In the genomic region with DNA sequence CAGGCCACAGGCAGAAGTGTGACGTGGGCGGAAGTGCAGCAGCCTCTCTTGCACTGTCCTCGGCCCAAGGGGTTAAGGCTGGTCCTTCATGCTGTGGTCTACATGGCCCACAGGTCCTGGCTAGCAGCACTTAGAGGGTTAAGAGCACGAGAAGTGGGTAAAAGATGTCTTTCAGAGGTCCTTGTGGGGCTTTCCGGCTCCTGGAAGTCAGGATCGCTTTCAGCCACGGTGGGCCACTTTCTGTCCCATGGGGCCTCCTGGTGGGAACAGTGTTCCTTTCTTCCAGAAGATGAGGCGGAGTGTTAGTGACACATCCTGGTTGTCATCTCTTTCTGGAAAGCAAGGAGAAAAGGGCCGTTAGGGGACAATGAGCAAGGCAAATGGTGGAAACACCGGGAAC, we compare ENCODE assay signal across 34 mouse cellular contexts.
"Had no signal": no experiment of that assay in that cellular context is flagged by ENCODE, and none has a peak within 500 bp of the region (broad histone marks: within the 10 kb centered on the region; RNA-seq: fewer than 3 reads in every experiment).

No protein-coding gene starts in this region.

- H3K36me3 ChIP-seq: heart, embryonic 12.5 days; heart, embryonic 13.5 days; heart, embryonic 15.5 days; hindbrain, embryonic 12.5 days; hindbrain, embryonic 13.5 days; hindbrain, embryonic 15.5 days; intestine, embryonic 15.5 days; kidney, embryonic 15.5 days had no signal

- DNase-seq: heart, postnatal 10 days; heart, postnatal 14 days; heart, postnatal 36 days; heart, postnatal 4 days; kidney, adult 11 months; kidney, adult 18-20 months; kidney, adult 2 months; kidney, adult 8-10 months; kidney, adult 9 months; kidney, postnatal 10 days; kidney, postnatal 14 days; kidney, postnatal 25 days; kidney, postnatal 36 days; kidney, postnatal 4 days; layer of hippocampus, adult 9-11 months; layer of hippocampus, postnatal 36 days had no signal

- H3K9ac ChIP-seq: heart, embryonic 12.5 days; heart, embryonic 13.5 days; heart, embryonic 15.5 days; hindbrain, embryonic 12.5 days; hindbrain, embryonic 13.5 days; hindbrain, embryonic 14.5 days; hindbrain, embryonic 15.5 days; intestine, embryonic 15.5 days; kidney, embryonic 15.5 days had no signal

- H3K4me2 ChIP-seq: heart, embryonic 11.5 days; heart, embryonic 12.5 days; heart, embryonic 13.5 days; heart, embryonic 15.5 days; hindbrain, embryonic 12.5 days; hindbrain, embryonic 13.5 days; hindbrain, embryonic 14.5 days; hindbrain, embryonic 15.5 days; intestine, embryonic 15.5 days; kidney, embryonic 15.5 days had no signal

- H3K27me3 ChIP-seq: heart, embryonic 12.5 days; heart, embryonic 13.5 days; hindbrain, embryonic 12.5 days; hindbrain, embryonic 13.5 days; hindbrain, embryonic 15.5 days; intestine, embryonic 15.5 days; kidney, embryonic 15.5 days had no signal

- H3K27ac ChIP-seq: heart, embryonic 13.5 days; heart, embryonic 15.5 days; hindbrain, embryonic 10.5 days; hindbrain, embryonic 12.5 days; hindbrain, embryonic 13.5 days; hindbrain, embryonic 14.5 days; hindbrain, embryonic 15.5 days; hindbrain, postnatal 0 days; intestine, embryonic 15.5 days; kidney, embryonic 15.5 days; kidney, postnatal 0 days; layer of hippocampus, adult 2 months; left cerebral cortex, adult 2 months had no signal

- H3K4me3 ChIP-seq: heart, embryonic 12.5 days; heart, embryonic 13.5 days; heart, embryonic 15.5 days; hindbrain, embryonic 10.5 days; hindbrain, embryonic 12.5 days; hindbrain, embryonic 13.5 days; hindbrain, embryonic 15.5 days; intestine, embryonic 15.5 days; kidney, embryonic 15.5 days; layer of hippocampus, adult 2 months; left cerebral cortex, adult 2 months had no signal

- H3K9me3 ChIP-seq: heart, embryonic 12.5 days; heart, embryonic 13.5 days; heart, embryonic 15.5 days; hindbrain, embryonic 10.5 days; hindbrain, embryonic 12.5 days; hindbrain, embryonic 13.5 days; hindbrain, embryonic 15.5 days; intestine, embryonic 15.5 days; kidney, embryonic 15.5 days had no signal

- H3K4me1 ChIP-seq: heart, embryonic 12.5 days; heart, embryonic 15.5 days; hindbrain, embryonic 10.5 days; hindbrain, embryonic 13.5 days; hindbrain, embryonic 15.5 days; intestine, embryonic 15.5 days; kidney, embryonic 15.5 days had no signal

- ATAC-seq: hindbrain, embryonic 16.5 days; hindbrain, postnatal 0 days; inflammation-experienced regulatory T-cells, adult 6 months; intestine, embryonic 15.5 days; intestine, postnatal 0 days had no signal
